Mouse (Mus musculus): ENCODE results near the gene Scp2. TPM values are rescaled to one million over a fixed set of nuclear protein-coding genes. Genes with fewer than 3 reads are reported as not detected.

Scp2 gene
- polyA plus RNA-seq, 1 experiment from 2014 or later, result 209 TPM

DNA sequence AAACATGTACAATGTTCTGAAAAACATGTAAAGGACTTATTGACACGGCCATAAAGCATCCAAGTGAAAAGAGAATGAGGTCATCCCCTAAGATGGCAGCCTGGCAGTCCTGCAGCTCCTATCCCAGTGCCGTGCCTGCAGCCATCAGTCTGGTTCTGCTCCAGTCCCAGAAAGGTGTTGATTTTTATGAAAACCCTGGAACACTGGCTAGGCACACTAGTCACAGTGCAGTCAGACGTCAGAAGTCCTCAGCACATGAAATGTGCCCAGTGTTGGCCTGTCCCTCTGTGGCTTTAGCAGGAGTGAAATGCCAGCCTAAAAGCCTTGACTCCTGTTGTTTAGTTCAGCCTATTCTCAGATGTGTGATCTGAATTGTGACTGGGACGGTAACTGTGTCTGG, 84.0 kb downstream of the Scp2 start:
- no peak for ATAC-seq (ENCODE audit: low FRiP score, low TSS enrichment)

DNA sequence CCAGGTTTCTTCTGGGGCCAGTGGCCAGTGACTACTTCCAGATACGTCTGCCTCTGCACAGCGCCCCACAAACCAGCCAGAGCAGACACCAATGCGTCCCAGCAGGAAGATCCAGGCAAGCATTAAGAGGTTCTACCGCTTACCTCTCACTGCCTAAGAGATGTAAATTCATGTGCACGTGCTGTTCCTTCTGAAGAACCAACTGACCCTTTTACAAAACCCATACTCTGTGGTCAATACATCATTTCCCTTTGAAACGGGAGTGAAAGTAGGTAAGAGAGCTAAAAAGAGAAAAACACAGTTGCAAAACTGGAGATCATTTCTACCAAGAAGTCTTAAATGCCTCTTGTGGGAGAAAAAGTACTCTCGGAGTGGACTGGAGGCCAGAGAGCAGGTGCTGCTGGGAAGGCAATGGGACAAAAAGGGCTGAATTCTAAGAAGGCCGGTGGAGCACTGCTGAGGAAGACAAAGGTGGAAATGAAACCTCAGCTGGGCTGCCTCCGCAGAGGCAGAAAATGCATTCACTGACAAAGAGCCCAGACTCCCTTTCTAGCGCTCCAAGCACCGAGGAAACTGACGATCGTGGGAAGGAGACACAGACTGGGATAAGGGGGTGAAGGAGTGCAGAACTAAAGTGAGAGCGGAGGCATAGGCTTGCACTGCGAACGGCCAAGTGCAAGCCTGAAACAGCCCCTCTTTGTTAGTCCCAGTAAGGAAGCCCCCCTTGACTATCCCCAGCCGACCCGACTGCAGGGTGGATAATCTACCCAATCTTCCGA, 85.0 kb downstream of the Scp2 start:
- ATAC-seq (ENCODE audit: low FRiP score, low TSS enrichment), result no peak
- Histone ChIP-seq H3K4me1 (ENCODE audit: control insufficient read depth, insufficient read depth, low read length) (0 out of 2 replicates have a peak, but pooled peaks cover 2% of the 10 kb centered on the region), H3K4me2 (replicated peaks; ENCODE audit: low read depth, low read length) (no peak overlapping the region), H3K36me3 (ENCODE audit: control insufficient read depth, insufficient read depth, low read length) (peaks cover 37% of the 10 kb centered on the region), H3K27me3 (ENCODE audit: control insufficient read depth, insufficient read depth, low read length) (no peaks in the 10 kb centered on the region), H3K9me3 (ENCODE audit: control insufficient read depth, low read length) (no peaks in the 10 kb centered on the region), H3K4me3 (ENCODE audit: low read length) (no peak overlapping the region), H3K9ac (ENCODE audit: low read depth, low read length) (no peak overlapping the region), H3K27ac (ENCODE audit: low read depth, low read length) (no peak overlapping the region)
- 80% methylated on average over 19 of the region's 19 CpGs for WGBS

More for the DNA sequence above, 84.0 kb downstream of the Scp2 start:
- H3K36me3 ChIP-seq (ENCODE audit: control insufficient read depth, insufficient read depth, low read length), result peaks cover 29% of the 10 kb centered on the region
- no peak overlapping the region for H3K9ac ChIP-seq (ENCODE audit: low read depth, low read length)
- no peak overlapping the region for H3K4me3 ChIP-seq (ENCODE audit: low read length)
- 0 out of 2 replicates have a peak, but pooled peaks cover 2% of the 10 kb centered on the region for H3K4me1 ChIP-seq (ENCODE audit: control insufficient read depth, insufficient read depth, low read length)
- no peak overlapping the region for H3K27ac ChIP-seq (ENCODE audit: low read depth, low read length)
- H3K27me3 ChIP-seq (ENCODE audit: control insufficient read depth, insufficient read depth, low read length), result no peaks in the 10 kb centered on the region
- 88% methylated on average over 4 of the region's 4 CpGs for WGBS
- no peak overlapping the region for H3K4me2 ChIP-seq (replicated peaks; ENCODE audit: low read depth, low read length)
- no peaks in the 10 kb centered on the region for H3K9me3 ChIP-seq (ENCODE audit: control insufficient read depth, low read length)

DNA sequence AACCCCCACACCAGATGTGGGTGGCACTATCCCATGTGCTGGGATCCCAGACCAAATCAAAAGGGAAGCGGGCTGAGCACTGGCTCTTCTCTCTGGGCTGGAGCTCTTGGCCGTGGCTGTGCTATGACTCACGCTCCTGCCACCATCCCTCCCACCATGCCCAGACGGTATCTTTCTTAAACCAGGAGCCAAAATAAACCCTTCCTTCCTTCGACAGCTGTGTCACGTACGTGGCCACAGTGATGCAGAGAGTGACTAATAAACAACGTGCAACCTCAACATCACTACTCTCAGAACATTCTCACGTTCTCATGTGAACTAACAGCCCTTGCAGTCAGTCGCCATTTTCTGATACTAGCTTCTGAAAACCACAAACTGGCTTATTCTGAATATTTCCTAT, 86.6 kb downstream of the Scp2 start:
- Histone ChIP-seq H3K27ac (ENCODE audit: low read depth, low read length) (no peak overlapping the region), H3K9ac (ENCODE audit: low read depth, low read length) (no peak overlapping the region), H3K9me3 (ENCODE audit: control insufficient read depth, low read length) (no peaks in the 10 kb centered on the region), H3K4me3 (ENCODE audit: low read length) (no peak overlapping the region), H3K4me2 (replicated peaks; ENCODE audit: low read depth, low read length) (no peak overlapping the region), H3K27me3 (ENCODE audit: control insufficient read depth, insufficient read depth, low read length) (no peaks in the 10 kb centered on the region), H3K4me1 (ENCODE audit: control insufficient read depth, insufficient read depth, low read length) (0 out of 2 replicates have a peak, but pooled peaks cover 2% of the 10 kb centered on the region), H3K36me3 (ENCODE audit: control insufficient read depth, insufficient read depth, low read length) (peaks cover 38% of the 10 kb centered on the region)
- ATAC-seq (ENCODE audit: low FRiP score, low TSS enrichment), result no peak
- 78% methylated on average over 10 of the region's 10 CpGs for WGBS

DNA sequence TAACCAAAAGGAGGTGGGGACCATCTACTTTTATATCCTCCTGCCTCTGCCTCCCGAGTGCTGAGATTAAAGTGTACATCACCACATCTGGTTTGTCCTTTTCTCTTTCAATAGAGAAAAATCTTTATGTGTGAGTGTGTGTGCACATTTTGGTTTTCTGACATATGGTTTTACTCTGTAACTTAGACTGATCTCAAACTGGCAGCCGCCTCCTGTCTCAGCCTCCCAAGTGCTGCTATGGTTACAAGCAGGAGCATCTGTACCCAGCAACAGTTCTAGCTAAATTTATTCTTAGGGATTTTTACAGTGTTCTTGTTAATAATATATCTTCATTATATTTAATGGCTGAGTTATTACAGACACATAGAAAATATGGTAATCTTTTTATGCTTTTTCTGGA, 87.6 kb downstream of the Scp2 start:
- 0 out of 2 replicates have a peak, but pooled peaks cover 2% of the 10 kb centered on the region for H3K4me1 ChIP-seq (ENCODE audit: control insufficient read depth, insufficient read depth, low read length)
- H3K27me3 ChIP-seq (ENCODE audit: control insufficient read depth, insufficient read depth, low read length), result no peaks in the 10 kb centered on the region
- H3K9me3 ChIP-seq (ENCODE audit: control insufficient read depth, low read length), result no peaks in the 10 kb centered on the region
- H3K27ac ChIP-seq (ENCODE audit: low read depth, low read length), result no peak overlapping the region
- H3K4me3 ChIP-seq (ENCODE audit: low read length), result no peak overlapping the region
- WGBS, result 97% methylated on average over 2 of the region's 2 CpGs
- peaks cover 34% of the 10 kb centered on the region for H3K36me3 ChIP-seq (ENCODE audit: control insufficient read depth, insufficient read depth, low read length)
- ATAC-seq (ENCODE audit: low FRiP score, low TSS enrichment), result no peak
- H3K9ac ChIP-seq (ENCODE audit: low read depth, low read length), result no peak overlapping the region
- H3K4me2 ChIP-seq (replicated peaks; ENCODE audit: low read depth, low read length), result no peak overlapping the region

DNA sequence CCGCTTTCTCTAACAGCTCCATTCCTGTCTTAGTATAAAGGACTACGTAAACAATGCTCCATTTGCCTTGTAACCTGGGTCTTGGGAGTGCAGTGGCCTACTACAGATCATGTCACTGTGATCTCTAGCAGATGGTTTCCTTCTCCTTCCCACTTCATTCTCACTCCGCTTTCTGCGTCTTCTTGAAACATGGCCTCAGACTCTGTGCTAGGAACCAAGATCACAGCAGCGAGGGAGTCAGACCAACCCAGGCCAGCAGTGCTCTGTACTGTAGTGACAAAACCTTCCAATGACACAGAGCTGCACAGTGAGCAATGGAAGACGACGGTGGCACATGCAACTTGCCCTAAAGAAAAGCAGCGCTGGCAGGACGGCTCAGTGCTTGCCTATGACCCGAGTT, 88.9 kb downstream of the Scp2 start:
- no peaks in the 10 kb centered on the region for H3K27me3 ChIP-seq (ENCODE audit: control insufficient read depth, insufficient read depth, low read length)
- H3K36me3 ChIP-seq (ENCODE audit: control insufficient read depth, insufficient read depth, low read length), result peaks cover 41% of the 10 kb centered on the region
- H3K27ac ChIP-seq (ENCODE audit: low read depth, low read length), result no peak overlapping the region
- H3K4me3 ChIP-seq (ENCODE audit: low read length), result no peak overlapping the region
- H3K9me3 ChIP-seq (ENCODE audit: control insufficient read depth, low read length), result no peaks in the 10 kb centered on the region
- WGBS, result 65% methylated on average over 10 of the region's 10 CpGs
- no peak overlapping the region for H3K9ac ChIP-seq (ENCODE audit: low read depth, low read length)
- ATAC-seq (ENCODE audit: low FRiP score, low TSS enrichment), result no peak; the same call in 1 of the 2 replicates
- 0 out of 2 replicates have a peak, but pooled peaks cover 2% of the 10 kb centered on the region for H3K4me1 ChIP-seq (ENCODE audit: control insufficient read depth, insufficient read depth, low read length)
- no peak overlapping the region for H3K4me2 ChIP-seq (replicated peaks; ENCODE audit: low read depth, low read length)

DNA sequence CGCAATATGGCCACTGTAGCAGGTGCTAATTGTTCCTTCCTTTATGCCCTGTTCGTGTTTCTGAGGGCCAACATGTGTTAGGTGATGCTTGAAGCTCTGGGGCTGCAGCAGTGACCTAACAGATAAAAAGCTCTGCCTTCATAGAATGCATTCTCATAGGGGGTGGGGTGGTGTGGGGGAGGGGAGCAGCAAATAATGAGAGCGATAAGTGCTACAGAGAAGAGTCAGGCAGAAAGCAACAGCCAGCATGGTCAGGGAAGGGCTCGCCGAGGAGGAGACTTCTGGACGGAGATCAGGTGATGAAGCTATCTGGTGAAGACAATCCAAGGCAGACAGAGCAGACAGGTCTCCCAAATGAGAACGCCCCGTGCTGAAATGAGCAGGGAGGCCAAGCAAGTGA, 92.1 kb downstream of the Scp2 start:
- no peak overlapping the region for H3K4me2 ChIP-seq (replicated peaks; ENCODE audit: low read depth, low read length)
- WGBS, result 92% methylated on average over 8 of the region's 8 CpGs
- 0 out of 2 replicates have a peak, but pooled peaks cover 2% of the 10 kb centered on the region for H3K4me1 ChIP-seq (ENCODE audit: control insufficient read depth, insufficient read depth, low read length)
- no peaks in the 10 kb centered on the region for H3K9me3 ChIP-seq (ENCODE audit: control insufficient read depth, low read length)
- H3K27me3 ChIP-seq (ENCODE audit: control insufficient read depth, insufficient read depth, low read length), result no peaks in the 10 kb centered on the region
- H3K36me3 ChIP-seq (ENCODE audit: control insufficient read depth, insufficient read depth, low read length), result peaks cover 46% of the 10 kb centered on the region
- no peak overlapping the region for H3K9ac ChIP-seq (ENCODE audit: low read depth, low read length)
- no peak overlapping the region for H3K27ac ChIP-seq (ENCODE audit: low read depth, low read length)
- ATAC-seq (ENCODE audit: low FRiP score, low TSS enrichment), result no peak
- no peak overlapping the region for H3K4me3 ChIP-seq (ENCODE audit: low read length)

DNA sequence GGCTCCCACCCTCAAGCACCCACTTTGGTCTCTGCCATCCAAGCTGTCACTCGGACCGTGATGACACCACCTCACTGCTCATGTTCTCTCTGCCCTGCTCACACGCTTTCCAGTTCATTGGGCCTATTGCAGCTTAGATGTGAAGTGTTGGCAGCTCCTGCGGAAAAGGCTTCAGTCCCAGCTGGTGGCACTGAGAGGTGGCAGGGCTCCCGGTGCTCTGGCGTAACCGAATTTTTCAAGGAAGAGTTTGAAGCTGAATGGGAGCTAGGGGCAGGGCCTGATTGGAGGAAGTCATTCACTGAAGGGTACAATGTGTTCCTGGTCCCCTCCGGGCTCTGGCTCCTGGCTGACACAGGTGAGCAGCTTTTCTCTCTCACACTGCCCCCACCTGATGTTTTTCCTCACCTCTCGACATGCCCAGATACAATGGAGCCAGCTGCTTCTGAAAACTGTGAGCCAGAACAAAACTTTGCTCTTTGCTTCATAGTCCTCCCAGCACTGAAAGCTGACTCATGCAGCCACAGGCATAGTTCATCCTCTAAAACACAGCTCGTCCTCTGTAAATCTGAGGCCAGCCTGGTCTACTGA, 93.0 kb downstream of the Scp2 start:
- Histone ChIP-seq H3K4me1 (ENCODE audit: control insufficient read depth, insufficient read depth, low read length) (0 out of 2 replicates have a peak, but pooled peaks cover 2% of the 10 kb centered on the region), H3K9ac (ENCODE audit: low read depth, low read length) (peak overlapping the region; percentile 7; the same call in 1 of the 2 replicates), H3K27ac (ENCODE audit: low read depth, low read length) (no peak overlapping the region), H3K36me3 (ENCODE audit: control insufficient read depth, insufficient read depth, low read length) (peaks cover 53% of the 10 kb centered on the region), H3K4me2 (replicated peaks; ENCODE audit: low read depth, low read length) (no peak overlapping the region), H3K4me3 (ENCODE audit: low read length) (no peak overlapping the region), H3K9me3 (ENCODE audit: control insufficient read depth, low read length) (no peaks in the 10 kb centered on the region), H3K27me3 (ENCODE audit: control insufficient read depth, insufficient read depth, low read length) (no peaks in the 10 kb centered on the region)
- 86% methylated on average over 10 of the region's 10 CpGs for WGBS
- no peak for ATAC-seq (ENCODE audit: low FRiP score, low TSS enrichment)

DNA sequence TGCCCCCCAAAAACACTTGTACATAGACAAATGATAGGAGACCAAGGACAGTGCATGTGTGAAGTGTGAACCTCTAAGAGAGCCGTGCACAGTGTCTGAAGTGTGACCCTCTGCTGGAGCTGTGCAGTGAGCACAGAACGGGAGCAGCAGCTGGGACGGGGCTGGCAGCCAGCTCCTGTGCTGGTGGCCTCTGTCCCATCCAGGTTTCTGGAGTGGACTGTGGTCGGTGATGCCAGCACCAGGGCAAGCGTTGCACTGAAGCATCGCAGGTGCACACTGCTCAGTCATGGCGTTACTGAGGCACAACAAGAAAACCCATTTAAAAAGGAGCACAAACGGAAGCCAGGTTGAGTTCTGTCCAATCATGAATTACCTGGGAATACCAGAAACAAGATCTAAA, 98.7 kb downstream of the Scp2 start:
- Histone ChIP-seq H3K27me3 (ENCODE audit: control insufficient read depth, insufficient read depth, low read length) (no peaks in the 10 kb centered on the region), H3K27ac (ENCODE audit: low read depth, low read length) (no peak overlapping the region), H3K36me3 (ENCODE audit: control insufficient read depth, insufficient read depth, low read length) (peaks cover 42% of the 10 kb centered on the region), H3K4me3 (ENCODE audit: low read length) (no peak overlapping the region), H3K9ac (ENCODE audit: low read depth, low read length) (no peak overlapping the region), H3K4me1 (ENCODE audit: control insufficient read depth, insufficient read depth, low read length) (no peaks in the 10 kb centered on the region), H3K4me2 (replicated peaks; ENCODE audit: low read depth, low read length) (no peak overlapping the region), H3K9me3 (ENCODE audit: control insufficient read depth, low read length) (no peaks in the 10 kb centered on the region)
- ATAC-seq (ENCODE audit: low FRiP score, low TSS enrichment), result no peak
- WGBS, result 87% methylated on average over 8 of the region's 8 CpGs
